Mouse (Mus musculus) liver, postnatal 0 days (tissue): ENCODE results near the gene Prrc2a.
A peak's percentile ranks its signal among the peaks of the same experiment; 100 is the strongest.

Source experiments
- CTCF ChIP-seq: sonication (generic); IDR thresholded peaks from 2 replicates; pipeline ENCODE4 v1.5.1; 2016; ENCODE audit warnings: antibody characterized with exemption, low read depth
- EP300 ChIP-seq: IDR thresholded peaks from 2 replicates; pipeline ENCODE4 v1.6.1; 2016; ENCODE audit warnings: antibody characterized with exemption, low read depth, mild to moderate bottlenecking

DNA sequence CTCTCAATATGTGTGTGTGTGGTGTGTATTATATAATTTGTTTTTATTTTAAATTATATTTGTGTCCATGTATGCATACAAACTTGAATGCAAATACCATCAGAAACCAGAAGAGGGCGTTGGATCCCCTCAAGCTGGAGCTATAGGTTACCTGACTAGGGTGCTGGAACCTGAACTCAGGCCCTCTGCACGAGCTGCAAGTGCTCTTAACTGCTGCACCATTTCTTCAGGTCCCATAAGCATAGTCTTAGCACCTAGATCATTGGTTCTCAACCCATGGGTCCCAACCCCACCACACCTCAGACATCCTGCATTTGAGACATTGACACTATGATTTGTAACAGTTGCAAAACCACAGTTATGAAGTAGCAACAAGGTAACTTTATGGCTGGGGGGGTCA is 27.0 kb upstream of the Prrc2a start:
- TF ChIP-seq CTCF (peak; percentile 25), EP300 (no peak)
